Mouse (Mus musculus) MEL (cell line): ENCODE results near the gene Prdm1. TPM values are rescaled to one million over a fixed set of nuclear protein-coding genes. Genes with fewer than 3 reads are reported as not detected.

ENCODE experiments used
- DNase-seq: peaks from one replicate; pipeline ENCODE4 v3.0.0; 2011; ENCODE audit warnings: low read depth, low spot score
- H3K27ac ChIP-seq: 2 replicates; pipeline ENCODE4 v1.5.1; 2012; ENCODE audit warnings: low read depth, mild to moderate bottlenecking, control low read depth, low read length, moderate library complexity; ENCODE audit not compliant: control insufficient read depth
- H3K27me3 ChIP-seq, 2 experiments: fragments of 150-350 bp in 1 of 2; sonication (generic) in 1 of 2; 2 replicates each; pipeline ENCODE4 v1.6.1; 2012; ENCODE audit warnings: low read length in 2 of 2, mild to moderate bottlenecking in 2 of 2, improper control_type of control experiment in 1 of 2, moderate library complexity in 1 of 2; ENCODE audit not compliant: insufficient read depth in 2 of 2, control insufficient read depth in 1 of 2
- H3K36me3 ChIP-seq, 2 experiments: 2 replicates each; pipeline ENCODE4 v1.6.1; 2012 to 2014; ENCODE audit warnings: low read length in 2 of 2, improper control_type of control experiment in 1 of 2, inconsistent platforms in 1 of 2, mild to moderate bottlenecking in 1 of 2; ENCODE audit not compliant: insufficient read depth in 2 of 2, control insufficient read depth in 1 of 2
- H3K4me1 ChIP-seq, 2 experiments: fragments of 150-350 bp in 1 of 2; sonication (generic) in 1 of 2; 2 replicates each; pipeline ENCODE4 v1.6.1; 2012; ENCODE audit warnings: low read length in 2 of 2, improper control_type of control experiment in 1 of 2, mild to moderate bottlenecking in 1 of 2; ENCODE audit not compliant: insufficient read depth in 2 of 2, control insufficient read depth in 1 of 2
- H3K4me3 ChIP-seq, 2 experiments: fragments of 150-350 bp in 1 of 2; sonication (generic) in 1 of 2; 2 replicates each; pipeline ENCODE4 v1.5.1; 2012; ENCODE audit warnings: low read depth in 2 of 2, low read length in 2 of 2, mild to moderate bottlenecking in 2 of 2, moderate library complexity in 2 of 2, control low read depth in 1 of 2, improper control_type of control experiment in 1 of 2; ENCODE audit not compliant: control insufficient read depth in 1 of 2, insufficient read depth in 1 of 2
- H3K79me2 ChIP-seq: 2 replicates; pipeline ENCODE4 v1.6.1; 2012; ENCODE audit warnings: mild to moderate bottlenecking, low read length, moderate library complexity; ENCODE audit not compliant: control insufficient read depth, poor library complexity, insufficient read depth
- H3K9ac ChIP-seq: 2 replicates; pipeline ENCODE4 v1.6.1; 2012; ENCODE audit warnings: low read depth, mild to moderate bottlenecking, control low read depth, low read length, moderate library complexity; ENCODE audit not compliant: control insufficient read depth, poor library complexity, severe bottlenecking
- H3K9me3 ChIP-seq: fragments of 150-350 bp; sonication (generic); replicated peaks from 2 replicates; pipeline ENCODE4 v1.6.1; 2012; ENCODE audit warnings: mild to moderate bottlenecking, low read length, improper control_type of control experiment, moderate library complexity; ENCODE audit not compliant: insufficient read depth
- BHLHE40 ChIP-seq: IDR thresholded peaks from 2 replicates; pipeline ENCODE4 v1.6.1; 2012; ENCODE audit warnings: low read depth, mild to moderate bottlenecking, inconsistent platforms, low read length, improper control_type of control experiment, borderline replicate concordance
- CHD2 ChIP-seq: IDR thresholded peaks from 2 replicates; pipeline ENCODE4 v1.6.1; 2011; ENCODE audit warnings: low read length, improper control_type of control experiment
- CTCF ChIP-seq, 3 experiments: IDR thresholded peaks in 2 of 3; conservative IDR thresholded peaks in 1 of 3; 2 replicates each; pipeline ENCODE4 v1.5.1; 2011 to 2012; ENCODE audit warnings: low read length in 3 of 3, low read depth in 2 of 3, mild to moderate bottlenecking in 2 of 3, improper control_type of control experiment in 1 of 3, inconsistent platforms in 1 of 3, mixed read lengths in 1 of 3, moderate library complexity in 1 of 3; ENCODE audit not compliant: control insufficient read depth in 1 of 3, insufficient read depth in 1 of 3, poor library complexity in 1 of 3, severe bottlenecking in 1 of 3
- EP300 ChIP-seq, 2 experiments: IDR thresholded peaks; 2 replicates each; pipeline ENCODE4 v1.6.1; 2011; ENCODE audit warnings: improper control_type of control experiment in 2 of 2, low read length in 2 of 2, low read depth in 1 of 2, mild to moderate bottlenecking in 1 of 2
- ETS1 ChIP-seq: IDR thresholded peaks from 2 replicates; pipeline ENCODE4 v1.6.1; 2012; ENCODE audit warnings: low read depth, mild to moderate bottlenecking, inconsistent platforms, low read length, improper control_type of control experiment, moderate library complexity
- GABPA ChIP-seq: IDR thresholded peaks from 2 replicates; pipeline ENCODE4 v1.6.1; 2012; ENCODE audit warnings: low read depth, mild to moderate bottlenecking, inconsistent platforms, low read length, improper control_type of control experiment, moderate library complexity
- HCFC1 ChIP-seq: IDR thresholded peaks from 2 replicates; pipeline ENCODE4 v1.6.1; 2012; ENCODE audit warnings: low read depth, mild to moderate bottlenecking, inconsistent platforms, low read length, improper control_type of control experiment, moderate library complexity
- JUND ChIP-seq: IDR thresholded peaks from 2 replicates; pipeline ENCODE4 v1.6.1; 2011; ENCODE audit warnings: low read depth, mild to moderate bottlenecking, improper control_type of control experiment, low read length
- KAT2A ChIP-seq: conservative IDR thresholded peaks from 2 replicates; pipeline ENCODE4 v1.6.1; 2012; ENCODE audit warnings: low read depth, low read length, improper control_type of control experiment, inconsistent platforms
- MAX ChIP-seq: IDR thresholded peaks from 2 replicates; pipeline ENCODE4 v1.6.1; 2011; ENCODE audit warnings: low read length, improper control_type of control experiment
- MEF2A ChIP-seq: IDR thresholded peaks from 2 replicates; pipeline ENCODE4 v1.6.1; 2014; ENCODE audit warnings: low read depth, mild to moderate bottlenecking, inconsistent platforms, low read length, improper control_type of control experiment; ENCODE audit not compliant: poor library complexity, insufficient replicate concordance, severe bottlenecking; ENCODE audit errors: extremely low read depth
- MXI1 ChIP-seq: IDR thresholded peaks from 2 replicates; pipeline ENCODE4 v1.6.1; 2011; ENCODE audit warnings: mild to moderate bottlenecking, low read depth, low read length, improper control_type of control experiment
- MYC ChIP-seq: IDR thresholded peaks from 2 replicates; pipeline ENCODE4 v1.6.1; 2011; ENCODE audit warnings: low read depth, mild to moderate bottlenecking, low read length, improper control_type of control experiment, moderate library complexity
- NELFE ChIP-seq: IDR thresholded peaks from 2 replicates; pipeline ENCODE4 v1.6.1; 2011; ENCODE audit warnings: low read depth, low read length, improper control_type of control experiment
- NRF1 ChIP-seq: IDR thresholded peaks from 2 replicates; pipeline ENCODE4 v1.6.1; 2014; ENCODE audit warnings: low read depth, mild to moderate bottlenecking, inconsistent platforms, low read length, improper control_type of control experiment, moderate library complexity; ENCODE audit not compliant: poor library complexity, insufficient read depth, severe bottlenecking
- POLR2A ChIP-seq, 2 experiments: IDR thresholded peaks; 2 replicates each; pipeline ENCODE4 v1.6.1; 2011 to 2012; ENCODE audit warnings: low read length in 2 of 2, mild to moderate bottlenecking in 2 of 2, control low read depth in 1 of 2, improper control_type of control experiment in 1 of 2, low read depth in 1 of 2, moderate library complexity in 1 of 2; ENCODE audit not compliant: control insufficient read depth in 1 of 2, insufficient read depth in 1 of 2, poor library complexity in 1 of 2
- POLR2AphosphoS2 ChIP-seq: IDR thresholded peaks from 2 replicates; pipeline ENCODE4 v1.6.1; 2011; ENCODE audit warnings: low read length, improper control_type of control experiment
- RAD21 ChIP-seq: IDR thresholded peaks from 2 replicates; pipeline ENCODE4 v1.6.1; 2011; ENCODE audit warnings: mild to moderate bottlenecking, low read depth, low read length, improper control_type of control experiment
- RCOR1 ChIP-seq: IDR thresholded peaks from 2 replicates; pipeline ENCODE4 v1.6.1; 2012; ENCODE audit warnings: low read depth, mild to moderate bottlenecking, inconsistent platforms, low read length, improper control_type of control experiment
- SIN3A ChIP-seq: IDR thresholded peaks from 2 replicates; pipeline ENCODE4 v1.6.1; 2012; ENCODE audit warnings: low read length, improper control_type of control experiment, inconsistent platforms
- SMC3 ChIP-seq: IDR thresholded peaks from 2 replicates; pipeline ENCODE4 v1.6.1; 2011; ENCODE audit warnings: low read depth, low read length, improper control_type of control experiment
- TBP ChIP-seq: IDR thresholded peaks from 2 replicates; pipeline ENCODE4 v1.8.0; 2011; ENCODE audit warnings: low read depth, low read length, improper control_type of control experiment
- UBTF ChIP-seq: IDR thresholded peaks from 2 replicates; pipeline ENCODE4 v1.6.1; 2012; ENCODE audit warnings: low read depth, mild to moderate bottlenecking, inconsistent platforms, low read length, improper control_type of control experiment, moderate library complexity, borderline replicate concordance; ENCODE audit not compliant: insufficient read depth
- USF2 ChIP-seq, 2 experiments: IDR thresholded peaks; 2 replicates each; pipeline ENCODE4 v1.6.1; 2011 to 2012; ENCODE audit warnings: improper control_type of control experiment in 2 of 2, low read length in 2 of 2, borderline replicate concordance in 1 of 2, inconsistent platforms in 1 of 2, low read depth in 1 of 2, mild to moderate bottlenecking in 1 of 2; ENCODE audit not compliant: insufficient read depth in 1 of 2
- ZKSCAN1 ChIP-seq: IDR thresholded peaks from 2 replicates; pipeline ENCODE4 v1.6.1; 2012; ENCODE audit warnings: low read depth, mild to moderate bottlenecking, inconsistent platforms, low read length, improper control_type of control experiment, moderate library complexity
- ZMIZ1 ChIP-seq: IDR thresholded peaks from 2 replicates; pipeline ENCODE4 v1.6.1; 2012; ENCODE audit warnings: low read depth, mild to moderate bottlenecking, inconsistent platforms, low read length, improper control_type of control experiment, moderate library complexity
- ZNF384 ChIP-seq: IDR thresholded peaks from 2 replicates; pipeline ENCODE4 v1.6.1; 2012; ENCODE audit warnings: low read depth, mild to moderate bottlenecking, inconsistent platforms, low read length, improper control_type of control experiment
- polyA plus RNA-seq, 2 experiments: library from polyadenylated mRNA; stranded (reverse) in 1 of 2; unstranded in 1 of 2; fragments of >175 nt in 1 of 2; fragments of >200 nt in 1 of 2; gene quantifications; 2 replicates each; pipeline versions ENCODE4 v1.2.1 to v1.2.4; 2012; ENCODE audit warnings: low replicate concordance in 2 of 2, low read depth in 1 of 2; ENCODE audit not compliant: insufficient read length in 2 of 2, insufficient read depth in 1 of 2, missing spikeins in 1 of 2
- total RNA-seq: library from RNA; depleted of rRNA; stranded (reverse); fragments of 300-350 nt; gene quantifications from 2 replicates; pipeline ENCODE4 v1.2.3, GENCODE M21; 2012

The Prdm1 gene
- total and polyA plus RNA-seq, 3 experiments = 0.14 TPM; not detected in 2

GRCm38 (mm10) chr10:44565109-44565508 is 36.8 kb upstream of the Prdm1 start:
- Histone ChIP-seq H3K4me3 (no peak overlapping the region), H3K27ac (no peak overlapping the region), H3K4me1 (0 out of 4 replicates have a peak, but pooled peaks cover 0 to 3% of the 10 kb centered on the region in 2 experiments), H3K27me3 (no peaks in the 10 kb centered on the region), H3K79me2 (no peaks in the 10 kb centered on the region), H3K36me3 (no peaks in the 10 kb centered on the region), H3K9me3 (no peaks in the 10 kb centered on the region), H3K9ac (no peak overlapping the region)
- TF ChIP-seq EP300 (IDR thresholded peaks at IDR 0.05; ENCODE audit: low read depth in 1 of 2, low read length in 2 of 2) (no peak), ZNF384 (no peak), ZMIZ1 (no peak), CHD2 (no peak), MYC (no peak), GABPA (no peak), POLR2A (IDR thresholded peaks at IDR 0.05; ENCODE audit: control insufficient read depth in 1 of 2, insufficient read depth in 1 of 2, low read depth in 1 of 2, low read length in 2 of 2, poor library complexity in 1 of 2) (no peak), MAX (no peak), RCOR1 (no peak), BHLHE40 (no peak), ETS1 (no peak), POLR2AphosphoS2 (no peak), JUND (no peak), CTCF (IDR thresholded peaks at IDR 0.05 in 2 of 3, conservative IDR thresholded peaks at IDR 0.05 in 1 of 3; ENCODE audit: control insufficient read depth in 1 of 3, insufficient read depth in 1 of 3, low read depth in 2 of 3, low read length in 3 of 3, poor library complexity in 1 of 3, severe bottlenecking in 1 of 3) (no peak), USF2 (IDR thresholded peaks at IDR 0.05; ENCODE audit: borderline replicate concordance in 1 of 2, insufficient read depth in 1 of 2, low read depth in 1 of 2, low read length in 2 of 2) (no peak), UBTF (no peak), NRF1 (no peak), SIN3A (no peak), MEF2A (no peak), SMC3 (no peak)
- no peak for DNase-seq

- H3K36me3 ChIP-seq = peaks cover 0 to 5% of the 10 kb centered on the region in 2 experiments; a peak in 2 of 4 replicates
- H3K27me3 ChIP-seq = no peaks in the 10 kb centered on the region
- H3K4me1 ChIP-seq = 0 out of 4 replicates have a peak, but pooled peaks cover 0 to 7% of the 10 kb centered on the region in 2 experiments
- DNase-seq = no peak
- H3K4me3 ChIP-seq = no peak overlapping the region
- TF ChIP-seq SMC3 = no peak
- TF ChIP-seq HCFC1 = no peak
- no peak for TF ChIP-seq TBP
- TF ChIP-seq ZKSCAN1 = no peak
- TF ChIP-seq MXI1 = no peak
- TF ChIP-seq NELFE = no peak
- TF ChIP-seq NRF1 = no peak
- no peak for TF ChIP-seq ZNF384
- no peak for TF ChIP-seq KAT2A
- TF ChIP-seq MEF2A = no peak
- no peak for TF ChIP-seq RAD21
- TF ChIP-seq JUND = no peak
- no peaks in the 10 kb centered on the region for H3K79me2 ChIP-seq
- H3K27ac ChIP-seq = no peak overlapping the region
- no peak overlapping the region for H3K9ac ChIP-seq
- H3K9me3 ChIP-seq = no peaks in the 10 kb centered on the region
Observed at GRCm38 (mm10) chr10:44556845-44557244, 28.5 kb upstream of the Prdm1 start.
